Mouse (Mus musculus) embryonic facial prominence, embryonic 15.5 days (tissue): ENCODE results near the gene Stard10. TPM values are rescaled to one million over a fixed set of nuclear protein-coding genes. Genes with fewer than 3 reads are reported as not detected.
A peak's percentile ranks its signal among the peaks of the same experiment; 100 is the strongest.

ENCODE experiments used
- ATAC-seq: fragments of 200-750 bp; cut with Nextera tagmentation; 2 replicates; pipeline ENCODE4 v1.8.0; 2017; ENCODE audit warnings: low read depth, moderate TSS enrichment; ENCODE audit not compliant: insufficient number of reproducible peaks, low FRiP score, low TSS enrichment
- H3K27ac ChIP-seq: fragments of 300-500 bp; sonication (generic); replicated peaks from 2 replicates; pipeline ENCODE4 v1.5.1; 2015; ENCODE audit warnings: mild to moderate bottlenecking, inconsistent platforms
- H3K27me3 ChIP-seq: fragments of 300-500 bp; sonication (generic); 2 replicates; pipeline ENCODE4 v1.6.1; 2015; ENCODE audit warnings: inconsistent platforms
- H3K36me3 ChIP-seq: fragments of 300-500 bp; sonication (generic); 2 replicates; pipeline ENCODE4 v1.6.1; 2015; ENCODE audit warnings: mild to moderate bottlenecking, inconsistent platforms
- H3K4me1 ChIP-seq: fragments of 300-500 bp; sonication (generic); 2 replicates; pipeline ENCODE4 v1.6.1; 2015; ENCODE audit warnings: inconsistent platforms
- H3K4me2 ChIP-seq: fragments of 300-500 bp; sonication (generic); replicated peaks from 2 replicates; pipeline ENCODE4 v1.6.1; 2015; ENCODE audit warnings: mild to moderate bottlenecking, inconsistent platforms
- H3K4me3 ChIP-seq: fragments of 300-500 bp; sonication (generic); replicated peaks from 2 replicates; pipeline ENCODE4 v1.5.1; 2015; ENCODE audit warnings: mild to moderate bottlenecking, inconsistent platforms
- H3K9ac ChIP-seq: fragments of 300-500 bp; sonication (generic); 2 replicates; pipeline ENCODE4 v1.6.1; 2015; ENCODE audit warnings: inconsistent platforms
- H3K9me3 ChIP-seq: fragments of 300-500 bp; sonication (generic); replicated peaks from 2 replicates; pipeline ENCODE4 v1.6.1; 2016; ENCODE audit warnings: inconsistent platforms
- WGBS: fragments of 180-500 bp; shearing (Covaris S2); methylation state at CpG from one replicate; pipeline ENCODE4 v1.1.7; 2015; 5-methylcytosine and 5-hydroxymethylcytosine counted together
- polyA plus RNA-seq: library from polyadenylated mRNA; unstranded; fragments of >200 nt; fragmentation: Nextera tagmentation; extraction: Ambion mirVana; gene quantifications from 2 replicates; pipeline ENCODE4 v1.2.1, GENCODE M21; 2015

Stard10 gene
- polyA plus RNA-seq, 1 experiment from 2014 or later: 33.9 TPM

DNA sequence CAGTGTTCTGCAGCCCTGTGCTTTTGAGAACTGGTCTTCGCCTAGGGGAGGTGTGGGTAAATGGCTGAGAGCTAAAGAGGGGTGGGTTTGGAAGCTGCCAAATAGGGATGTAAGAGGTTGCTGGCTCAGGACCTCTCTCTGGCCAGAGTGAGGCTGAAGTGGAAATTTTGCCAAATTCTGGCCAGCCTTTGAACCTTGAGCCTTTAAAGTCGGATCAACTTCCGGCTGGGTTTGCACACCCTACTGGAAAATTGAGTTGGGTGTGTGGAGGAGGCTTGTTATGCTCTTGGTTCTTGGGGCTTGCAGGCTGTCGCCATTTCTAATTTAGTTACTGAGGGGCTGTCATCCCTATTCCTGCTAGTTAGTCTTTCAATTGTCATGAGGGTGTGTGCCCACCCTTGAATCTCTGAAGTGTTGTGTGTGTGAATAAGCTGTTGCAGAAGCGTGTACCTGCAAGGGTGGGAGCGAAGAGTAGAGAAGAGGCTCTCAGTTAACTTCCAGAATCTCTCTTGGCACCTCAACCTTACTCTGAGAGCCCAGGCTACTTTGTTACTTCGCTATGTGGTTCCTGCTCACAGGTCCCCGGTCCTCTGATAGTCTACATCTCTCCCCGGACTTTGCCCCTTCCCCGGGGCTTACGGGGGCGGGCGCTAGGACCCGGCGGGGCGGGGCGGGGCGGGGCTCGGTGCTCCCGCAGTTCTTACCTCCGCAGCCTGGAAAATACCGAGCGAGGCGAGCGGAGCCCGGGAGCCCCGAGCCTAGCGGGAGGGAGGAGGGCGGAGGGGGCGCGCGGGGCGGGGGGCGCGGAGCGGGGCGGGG, 3.7 kb downstream of the Stard10 start:
- peak overlapping the region; percentile 94 for H3K4me2 ChIP-seq
- 5% methylated on average over 21 of the region's 37 CpGs for WGBS
- H3K27ac ChIP-seq: peak overlapping the region; percentile 80
- H3K4me3 ChIP-seq: peak overlapping the region; percentile 75
- peaks cover 27% of the 10 kb centered on the region for H3K4me1 ChIP-seq
- ATAC-seq: peak; percentile 49
- no peaks in the 10 kb centered on the region for H3K36me3 ChIP-seq
- no peaks in the 10 kb centered on the region; the same call in 1 of the 2 replicates for H3K27me3 ChIP-seq
- peak overlapping the region; percentile 53 for H3K9ac ChIP-seq
- no peaks in the 10 kb centered on the region for H3K9me3 ChIP-seq

DNA sequence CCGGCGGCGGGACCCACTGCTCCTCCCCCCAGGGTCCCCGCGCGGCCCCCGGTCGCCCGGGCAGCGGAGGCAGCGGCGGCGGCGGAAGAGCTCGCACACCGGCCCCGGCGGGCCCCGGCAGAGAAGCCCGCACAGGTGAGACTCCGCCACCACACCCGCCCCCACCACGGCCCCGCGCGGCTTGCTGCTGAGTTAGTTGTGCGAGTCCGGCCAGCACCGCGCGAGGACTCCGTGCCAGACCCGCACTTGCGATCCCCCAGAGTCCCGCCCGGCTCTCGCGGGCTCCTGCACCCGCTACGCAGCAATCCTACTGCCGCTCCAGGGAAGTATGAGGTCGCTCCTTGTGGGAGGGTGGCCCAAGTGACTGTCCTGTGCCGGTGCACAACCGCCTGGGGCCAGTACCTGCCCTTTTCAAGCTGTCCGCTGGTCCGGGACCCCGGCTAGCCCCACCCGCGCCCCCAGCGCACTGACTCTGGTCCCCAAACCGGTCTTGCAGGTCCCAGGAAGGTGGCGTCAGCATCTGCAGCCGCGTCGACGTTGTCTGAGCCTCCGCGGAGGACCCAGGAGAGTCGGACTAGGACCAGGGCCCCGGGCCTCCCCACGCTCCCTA, 4.4 kb downstream of the Stard10 start:
- H3K9ac ChIP-seq: peak overlapping the region; percentile 53
- no peaks in the 10 kb centered on the region; the same call in 1 of the 2 replicates for H3K27me3 ChIP-seq
- H3K27ac ChIP-seq: peak overlapping the region; percentile 80
- WGBS: 2% methylated on average over 41 of the region's 61 CpGs
- peak overlapping the region; percentile 75 for H3K4me3 ChIP-seq
- no peaks in the 10 kb centered on the region for H3K9me3 ChIP-seq
- ATAC-seq: peak; percentile 53
- H3K36me3 ChIP-seq: no peaks in the 10 kb centered on the region
- H3K4me1 ChIP-seq: peaks cover 27% of the 10 kb centered on the region
- peak overlapping the region; percentile 94 for H3K4me2 ChIP-seq

DNA sequence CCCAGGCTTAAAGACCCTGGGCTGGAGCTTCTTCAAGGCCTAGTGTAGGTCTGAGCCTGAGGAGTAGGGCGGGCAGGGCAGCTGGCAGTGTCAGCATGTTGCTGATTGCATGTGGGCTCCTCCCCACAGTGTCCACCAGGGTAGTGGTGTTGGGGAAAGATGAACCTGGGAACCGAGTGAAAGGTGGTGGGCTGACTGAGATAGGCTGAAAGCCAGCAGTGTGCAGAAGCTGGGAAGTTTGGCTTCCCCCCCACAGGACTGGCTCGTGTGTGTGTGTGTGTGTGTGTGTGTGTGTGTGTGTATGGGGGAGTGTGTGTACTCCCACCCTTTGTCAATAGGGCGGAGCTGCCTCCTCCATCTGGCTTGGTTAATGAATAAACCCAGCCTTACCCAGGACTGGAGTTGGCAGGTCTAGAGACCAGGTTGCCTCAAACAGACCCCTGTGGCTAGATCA, 6.3 kb downstream of the Stard10 start:
- Histone ChIP-seq H3K4me1 (peaks cover 28% of the 10 kb centered on the region), H3K9ac (no peak overlapping the region), H3K4me2 (0 out of 2 replicates have a peak overlapping the region, but pooled peaks have one; percentile 94), H3K27ac (no peak overlapping the region), H3K9me3 (no peaks in the 10 kb centered on the region), H3K27me3 (no peaks in the 10 kb centered on the region; the same call in 1 of the 2 replicates), H3K36me3 (no peaks in the 10 kb centered on the region), H3K4me3 (0 out of 2 replicates have a peak overlapping the region, but pooled peaks have one; percentile 75)
- WGBS: 64% methylated on average over 4 of the region's 4 CpGs
- ATAC-seq: no peak

DNA sequence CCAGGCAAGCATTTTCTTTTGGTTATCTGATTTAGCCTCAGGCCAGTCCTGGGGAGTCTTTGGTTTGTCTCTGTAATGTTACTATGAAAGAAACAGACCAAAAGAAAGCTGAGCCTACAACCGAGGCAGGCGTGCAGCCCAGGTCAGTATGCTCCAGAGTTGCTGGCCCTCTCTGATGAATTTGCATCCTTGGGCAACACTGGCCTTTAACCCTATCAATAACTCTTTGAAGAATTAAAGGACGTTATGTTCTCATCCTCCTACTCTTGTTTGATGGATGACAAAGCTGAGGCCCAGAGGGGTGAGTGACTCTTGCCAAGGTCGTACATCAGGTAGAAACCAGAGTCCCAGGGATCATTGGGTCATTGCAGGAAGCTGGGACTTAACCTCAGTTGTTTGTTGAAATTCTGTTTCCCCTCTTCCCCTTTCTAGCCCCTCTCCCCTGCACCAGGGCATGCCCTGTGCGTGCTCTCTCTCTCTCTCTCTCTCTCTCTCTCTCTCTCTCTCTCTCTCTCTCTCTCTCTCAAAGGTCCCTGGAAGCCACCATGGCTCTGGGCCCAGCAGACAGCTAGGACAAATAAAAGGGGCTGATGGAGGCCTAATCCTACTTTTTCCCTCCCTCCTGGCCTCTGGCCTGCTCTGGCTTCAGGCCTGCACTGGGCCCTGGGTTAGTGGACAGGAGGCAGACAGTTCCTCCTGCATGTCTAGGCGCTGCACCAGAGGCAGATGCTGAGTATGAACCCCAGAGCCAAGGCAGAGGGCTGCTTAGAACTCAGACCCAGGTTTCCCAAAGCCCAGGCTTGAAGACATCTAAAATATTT, 7.5 kb downstream of the Stard10 start:
- H3K9me3 ChIP-seq: no peaks in the 10 kb centered on the region
- H3K27ac ChIP-seq: no peak overlapping the region
- peaks cover 40% of the 10 kb centered on the region for H3K4me1 ChIP-seq
- H3K9ac ChIP-seq: no peak overlapping the region
- ATAC-seq: no peak
- no peaks in the 10 kb centered on the region for H3K36me3 ChIP-seq
- H3K27me3 ChIP-seq: no peaks in the 10 kb centered on the region; the same call in 1 of the 2 replicates
- H3K4me3 ChIP-seq: no peak overlapping the region
- H3K4me2 ChIP-seq: no peak overlapping the region
- 63% methylated on average over 6 of the region's 6 CpGs for WGBS

DNA sequence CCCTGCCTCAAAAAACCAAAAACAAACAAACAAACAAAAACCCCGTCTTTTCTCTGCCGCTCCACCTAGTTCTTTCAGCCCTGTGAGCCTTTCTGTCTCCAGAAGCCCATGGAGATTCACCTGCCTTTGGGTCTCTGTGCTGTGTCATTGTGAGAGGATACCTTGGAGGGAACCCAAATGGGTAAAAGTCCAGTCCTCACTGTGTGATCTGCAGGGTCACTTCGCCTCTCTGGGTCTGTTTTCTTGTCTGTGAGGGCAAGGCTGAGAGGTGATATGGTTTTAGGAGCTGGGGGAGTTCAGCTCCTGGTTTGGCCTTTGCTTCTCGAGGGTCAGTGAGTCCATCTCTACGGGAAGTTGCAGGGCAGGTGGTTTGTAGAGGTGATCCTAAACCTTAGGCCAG, 9.1 kb downstream of the Stard10 start:
- Histone ChIP-seq H3K9me3 (no peaks in the 10 kb centered on the region), H3K9ac (no peak overlapping the region), H3K27ac (no peak overlapping the region), H3K4me3 (no peak overlapping the region), H3K36me3 (no peaks in the 10 kb centered on the region), H3K27me3 (no peaks in the 10 kb centered on the region; the same call in 1 of the 2 replicates), H3K4me1 (peaks cover 41% of the 10 kb centered on the region), H3K4me2 (no peak overlapping the region)
- WGBS: 81% methylated on average over 5 of the region's 5 CpGs
- no peak for ATAC-seq

DNA sequence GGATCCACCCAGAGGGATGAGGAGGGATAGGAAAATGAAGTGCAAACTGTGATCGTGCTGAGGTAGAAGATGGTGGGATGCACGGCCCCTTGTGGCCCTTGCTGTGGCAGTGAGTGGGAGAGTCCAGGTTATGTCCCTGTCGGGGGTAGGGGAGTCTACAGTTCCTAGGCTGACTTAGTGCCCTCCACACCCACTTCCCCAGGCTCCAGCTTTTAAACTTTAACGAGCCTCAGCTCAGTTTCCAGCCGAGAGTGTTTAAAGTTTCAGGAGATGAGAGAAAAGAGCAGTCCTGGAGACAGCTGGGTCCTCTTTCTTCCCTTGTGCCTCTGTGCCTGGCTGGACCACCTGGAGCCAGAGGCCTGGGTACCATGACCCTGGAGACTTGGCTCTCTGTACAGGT, 10.4 kb downstream of the Stard10 start:
- Histone ChIP-seq H3K27me3 (no peaks in the 10 kb centered on the region), H3K4me2 (no peak overlapping the region), H3K4me1 (peaks cover 30% of the 10 kb centered on the region), H3K9ac (no peak overlapping the region), H3K9me3 (no peaks in the 10 kb centered on the region), H3K36me3 (no peaks in the 10 kb centered on the region), H3K27ac (no peak overlapping the region), H3K4me3 (no peak overlapping the region)
- ATAC-seq: no peak
- 53% methylated on average over 5 of the region's 5 CpGs for WGBS

DNA sequence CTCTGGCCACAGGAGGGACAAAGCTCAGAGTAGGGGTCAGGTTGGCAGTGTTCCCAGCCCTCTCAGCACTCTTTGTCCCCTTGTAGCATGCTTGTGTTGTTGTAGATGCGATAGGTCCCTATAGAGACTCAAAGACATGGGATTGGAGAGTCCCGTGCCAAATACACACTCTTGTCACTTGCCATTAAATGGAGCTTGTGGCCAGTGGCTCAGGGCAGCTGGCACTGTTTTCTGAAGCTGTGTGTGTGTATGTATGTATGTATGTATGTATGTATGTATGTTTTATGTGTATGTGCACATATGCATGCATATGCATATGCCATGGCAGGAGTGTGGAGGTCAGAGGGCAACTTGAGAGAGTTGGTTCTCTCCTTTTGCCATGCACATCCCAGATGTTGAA, 10.9 kb downstream of the Stard10 start:
- ATAC-seq: no peak
- 89% methylated on average over 2 of the region's 2 CpGs for WGBS

DNA sequence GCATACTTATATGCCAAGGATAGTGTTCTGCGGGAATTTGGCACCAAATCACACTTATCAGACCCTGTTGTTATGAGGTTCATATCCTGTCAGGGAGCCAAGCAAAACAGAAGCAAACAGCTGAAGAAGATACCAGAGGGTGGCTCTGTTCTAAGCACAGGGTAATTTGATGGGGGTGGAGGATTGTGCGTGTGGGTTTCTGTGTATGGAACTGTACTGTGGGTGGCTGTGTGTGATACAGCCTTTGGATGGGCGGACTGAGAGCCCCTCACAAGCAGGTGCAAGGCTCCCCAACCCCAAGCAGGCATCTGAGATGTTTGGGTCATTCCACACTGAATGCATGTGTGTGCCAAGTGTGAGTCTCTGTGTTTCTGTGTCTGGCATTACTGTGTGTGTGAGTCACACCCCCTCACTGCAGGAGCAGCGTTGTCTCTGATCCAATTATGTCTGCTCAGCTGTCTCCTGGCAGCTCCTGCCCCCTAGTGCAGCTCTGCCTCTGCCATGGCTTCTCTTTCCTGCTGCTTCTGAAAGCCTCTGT, 11.8 kb downstream of the Stard10 start:
- H3K36me3 ChIP-seq: no peaks in the 10 kb centered on the region
- H3K9ac ChIP-seq: no peak overlapping the region
- no peak overlapping the region for H3K27ac ChIP-seq
- H3K4me2 ChIP-seq: no peak overlapping the region
- no peak overlapping the region for H3K4me3 ChIP-seq
- ATAC-seq: peak; percentile 67
- 63% methylated on average over 4 of the region's 4 CpGs for WGBS
- H3K4me1 ChIP-seq: peaks cover 23% of the 10 kb centered on the region
- H3K9me3 ChIP-seq: no peaks in the 10 kb centered on the region
- H3K27me3 ChIP-seq: no peaks in the 10 kb centered on the region

More for the DNA sequence above, 10.9 kb downstream of the Stard10 start:
- Histone ChIP-seq H3K27me3 (no peaks in the 10 kb centered on the region), H3K9ac (no peak overlapping the region), H3K4me2 (no peak overlapping the region), H3K36me3 (no peaks in the 10 kb centered on the region), H3K4me1 (peaks cover 29% of the 10 kb centered on the region), H3K9me3 (no peaks in the 10 kb centered on the region), H3K4me3 (no peak overlapping the region), H3K27ac (no peak overlapping the region)

DNA sequence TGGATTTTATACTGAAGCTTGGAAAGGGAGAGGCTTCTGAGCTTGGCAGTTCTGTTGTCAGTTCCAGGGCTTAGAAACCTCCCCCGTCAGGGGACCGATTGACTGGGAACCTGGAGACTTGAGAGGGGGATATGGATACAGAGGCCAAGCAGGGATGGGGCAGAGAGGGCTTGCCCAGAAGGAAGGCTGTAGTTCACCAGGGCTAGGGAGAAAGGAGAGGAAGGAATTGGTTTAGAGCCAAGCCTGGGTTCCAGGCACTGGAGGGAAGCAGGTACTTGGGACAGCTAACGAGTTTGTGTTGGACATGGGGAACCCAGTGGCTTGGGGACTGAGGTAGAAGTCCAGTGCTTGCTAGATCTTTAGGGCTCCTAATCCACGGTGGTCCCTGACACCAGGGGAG, 12.7 kb downstream of the Stard10 start:
- no peak overlapping the region for H3K27ac ChIP-seq
- no peak overlapping the region for H3K9ac ChIP-seq

DNA sequence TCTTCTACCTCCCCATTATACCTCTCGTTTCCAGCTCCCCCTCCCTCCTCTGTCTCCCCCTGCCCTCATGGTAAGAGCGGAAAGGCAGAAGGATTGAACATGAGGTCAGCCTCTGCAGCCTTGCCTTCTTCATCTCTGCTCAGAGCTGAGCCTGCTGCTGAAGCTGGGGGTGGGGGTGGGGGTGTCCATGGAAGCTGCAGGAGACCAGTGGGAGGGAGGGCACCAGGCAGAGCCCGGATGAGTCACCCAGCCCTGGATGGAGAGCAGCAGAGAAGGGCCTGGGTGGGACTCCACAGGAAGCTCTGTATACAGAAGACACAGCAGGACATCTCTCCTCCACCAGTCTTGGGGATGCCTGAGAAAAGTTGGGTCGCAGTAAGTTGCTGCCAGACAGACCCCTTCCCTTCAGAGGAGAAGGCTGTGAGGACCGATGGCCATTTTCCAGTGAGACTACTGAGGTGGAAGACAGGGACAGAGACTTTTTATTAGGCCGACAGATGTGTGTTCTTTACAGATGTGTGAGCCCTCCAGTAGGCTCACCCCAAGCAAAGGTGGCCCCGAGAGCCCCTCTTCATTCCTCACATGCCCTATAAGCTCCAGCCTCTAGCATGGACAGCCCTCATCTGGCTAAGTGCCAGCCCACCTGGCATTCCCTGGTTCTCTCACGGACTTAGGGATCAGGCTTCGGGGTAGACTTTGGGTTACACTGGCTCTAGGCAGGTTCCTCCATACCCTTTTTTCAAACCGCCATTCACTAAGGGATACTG, 13.4 kb downstream of the Stard10 start:
- H3K9me3 ChIP-seq: no peaks in the 10 kb centered on the region
- H3K4me3 ChIP-seq: no peak overlapping the region
- no peaks in the 10 kb centered on the region for H3K36me3 ChIP-seq
- H3K27me3 ChIP-seq: no peaks in the 10 kb centered on the region
- 71% methylated on average over 10 of the region's 10 CpGs for WGBS
- ATAC-seq: no peak
- H3K9ac ChIP-seq: no peak overlapping the region
- H3K4me2 ChIP-seq: no peak overlapping the region
- H3K27ac ChIP-seq: no peak overlapping the region
- peaks cover 23% of the 10 kb centered on the region for H3K4me1 ChIP-seq

More for the DNA sequence above, 12.7 kb downstream of the Stard10 start:
- Histone ChIP-seq H3K4me3 (no peak overlapping the region), H3K9me3 (no peaks in the 10 kb centered on the region), H3K4me2 (no peak overlapping the region), H3K27me3 (no peaks in the 10 kb centered on the region), H3K36me3 (no peaks in the 10 kb centered on the region), H3K4me1 (peaks cover 23% of the 10 kb centered on the region)
- 77% methylated on average over 4 of the region's 4 CpGs for WGBS
- ATAC-seq: no peak
